Mouse (Mus musculus) bone marrow macrophage, adult 2 months (primary cell): Measurements from ENCODE around the gene Msi2. TPM values are rescaled to one million over a fixed set of nuclear protein-coding genes. Genes with fewer than 3 reads are reported as not detected.

Experiments
- H3K27ac ChIP-seq: 2 replicates; pipeline ENCODE4 v1.5.1; 2012; ENCODE audit warnings: low read depth, low read length; ENCODE audit not compliant: insufficient read depth
- H3K4me1 ChIP-seq: 2 replicates; pipeline ENCODE4 v1.6.1; 2012; ENCODE audit warnings: low read length; ENCODE audit not compliant: control insufficient read depth, insufficient read depth
- H3K4me3 ChIP-seq: 2 replicates; pipeline ENCODE4 v1.5.1; 2012; ENCODE audit warnings: mild to moderate bottlenecking, low read length, moderate library complexity; ENCODE audit not compliant: insufficient read depth
- CTCF ChIP-seq: IDR thresholded peaks from 2 replicates; pipeline ENCODE4 v1.5.1; 2012; ENCODE audit warnings: low read depth, mild to moderate bottlenecking, low read length, moderate library complexity
- POLR2A ChIP-seq: IDR thresholded peaks from 2 replicates; pipeline ENCODE4 v1.6.1; 2012; ENCODE audit warnings: mild to moderate bottlenecking, low read depth, low read length, borderline replicate concordance
- polyA plus RNA-seq: library from polyadenylated mRNA; stranded (reverse); fragments of >200 nt; gene quantifications from 2 replicates; pipeline ENCODE4 v1.2.4, GENCODE M21; 2012; ENCODE audit not compliant: missing spikeins, insufficient read depth, insufficient read length

Msi2 gene
- polyA plus RNA-seq, 1 experiment, result 9.8 TPM

- TF ChIP-seq CTCF, result no peak
- TF ChIP-seq POLR2A, result no peak
- no peak overlapping the region for H3K27ac ChIP-seq
- H3K4me1 ChIP-seq, result no peaks in the 10 kb centered on the region
- no peak overlapping the region for H3K4me3 ChIP-seq
These were observed 269.7 kb downstream of the Msi2 start for GRCm38 (mm10) chr11:88448571-88448970.

GRCm38 (mm10) chr11:88447350-88447749 lies 271.0 kb downstream of the Msi2 start:
- TF ChIP-seq CTCF (no peak), POLR2A (no peak)
- no peak overlapping the region for H3K27ac ChIP-seq
- no peaks in the 10 kb centered on the region for H3K4me1 ChIP-seq
- H3K4me3 ChIP-seq, result no peak overlapping the region

- Histone ChIP-seq H3K27ac (no peak overlapping the region), H3K4me3 (no peak overlapping the region), H3K4me1 (no peaks in the 10 kb centered on the region)
- TF ChIP-seq POLR2A, result no peak
- TF ChIP-seq CTCF, result no peak
These were observed 274.4 kb downstream of the Msi2 start for GRCm38 (mm10) chr11:88443905-88444304.

GRCm38 (mm10) chr11:88443291-88443690 lies 275.0 kb downstream of the Msi2 start:
- no peaks in the 10 kb centered on the region for H3K4me1 ChIP-seq
- TF ChIP-seq CTCF, result no peak
- TF ChIP-seq POLR2A, result no peak
- H3K4me3 ChIP-seq, result no peak overlapping the region
- H3K27ac ChIP-seq, result no peak overlapping the region

GRCm38 (mm10) chr11:88441871-88442740 lies 276.2 kb downstream of the Msi2 start:
- no peaks in the 10 kb centered on the region for H3K4me1 ChIP-seq
- no peak overlapping the region for H3K4me3 ChIP-seq
- no peak for TF ChIP-seq POLR2A
- TF ChIP-seq CTCF, result no peak
- no peak overlapping the region for H3K27ac ChIP-seq

GRCm38 (mm10) chr11:88438659-88439058 lies 279.7 kb downstream of the Msi2 start:
- no peak overlapping the region for H3K4me3 ChIP-seq
- H3K4me1 ChIP-seq, result no peaks in the 10 kb centered on the region
- TF ChIP-seq POLR2A, result no peak
- TF ChIP-seq CTCF, result no peak
- H3K27ac ChIP-seq, result no peak overlapping the region

GRCm38 (mm10) chr11:88436596-88436995 lies 281.7 kb downstream of the Msi2 start:
- Histone ChIP-seq H3K27ac (no peak overlapping the region), H3K4me3 (no peak overlapping the region), H3K4me1 (no peaks in the 10 kb centered on the region)
- no peak for TF ChIP-seq CTCF
- TF ChIP-seq POLR2A, result no peak

GRCm38 (mm10) chr11:88435543-88435942 lies 282.8 kb downstream of the Msi2 start:
- Histone ChIP-seq H3K27ac (no peak overlapping the region), H3K4me1 (no peaks in the 10 kb centered on the region), H3K4me3 (no peak overlapping the region)
- no peak for TF ChIP-seq POLR2A
- no peak for TF ChIP-seq CTCF

- Histone ChIP-seq H3K4me1 (no peaks in the 10 kb centered on the region), H3K4me3 (no peak overlapping the region), H3K27ac (no peak overlapping the region)
- TF ChIP-seq CTCF, result no peak
- no peak for TF ChIP-seq POLR2A
These were observed 286.7 kb downstream of the Msi2 start for GRCm38 (mm10) chr11:88431363-88432269.

GRCm38 (mm10) chr11:88430292-88430691 lies 288.0 kb downstream of the Msi2 start:
- no peak overlapping the region for H3K27ac ChIP-seq
- no peak for TF ChIP-seq CTCF
- no peak for TF ChIP-seq POLR2A
- no peaks in the 10 kb centered on the region for H3K4me1 ChIP-seq
- H3K4me3 ChIP-seq, result no peak overlapping the region
